Mouse (Mus musculus) mesoderm, embryonic 11.5 days (tissue): Measurements from ENCODE around the gene Ccnb1.
"Not testable (repeated sequence)": the region's sequence is repeated elsewhere in the genome, so short reads cannot be mapped to it uniquely, and the experiment has no call there.

Source experiments
- DNase-seq: peaks from one replicate; pipeline ENCODE4 v3.0.0-alpha.2; 2012; ENCODE audit warnings: low read depth, low spot score

Gene Ccnb1

GRCm38 (mm10) chr13:100775252-100776055, 10.9 kb downstream of the Ccnb1 start, which contains the start of gene Cenph:
Cenph (minus strand) TSS chr13:100775899.
- peak; percentile 91 for DNase-seq

- DNase-seq = no peak
These were observed 11.7 kb downstream of the Ccnb1 start for GRCm38 (mm10) chr13:100774704-100775103.

GRCm38 (mm10) chr13:100755329-100755728, 31.0 kb downstream of the Ccnb1 start:
- no peak for DNase-seq

GRCm38 (mm10) chr13:100754186-100754585, 32.2 kb downstream of the Ccnb1 start:
- no peak for DNase-seq

GRCm38 (mm10) chr13:100753011-100753410, 33.4 kb downstream of the Ccnb1 start:
- DNase-seq = no peak

- no peak for DNase-seq
These were observed 33.8 kb downstream of the Ccnb1 start for GRCm38 (mm10) chr13:100752529-100752928.

- DNase-seq = no peak
These were observed 35.0 kb downstream of the Ccnb1 start for GRCm38 (mm10) chr13:100751402-100751801.

GRCm38 (mm10) chr13:100750799-100751198, 35.6 kb downstream of the Ccnb1 start:
- no peak for DNase-seq

GRCm38 (mm10) chr13:100748638-100749037, 37.7 kb downstream of the Ccnb1 start:
- DNase-seq = no peak

- DNase-seq = no peak
These were observed 40.3 kb downstream of the Ccnb1 start for GRCm38 (mm10) chr13:100746090-100746489.

- DNase-seq = peak; percentile 94
These were observed 42.2 kb downstream of the Ccnb1 start, which contains the start of gene Mrps36 for GRCm38 (mm10) chr13:100744036-100744744. Mrps36 (minus strand) TSS chr13:100744659.

- no peak for DNase-seq
These were observed 42.9 kb downstream of the Ccnb1 start for GRCm38 (mm10) chr13:100743346-100744035.

- DNase-seq = no peak
These were observed 43.5 kb downstream of the Ccnb1 start for GRCm38 (mm10) chr13:100742831-100743230.

- DNase-seq = no peak
These were observed 53.6 kb downstream of the Ccnb1 start for GRCm38 (mm10) chr13:100732756-100733155.

- DNase-seq = not testable (repeated sequence)
These were observed 54.8 kb downstream of the Ccnb1 start for GRCm38 (mm10) chr13:100731462-100732046.

GRCm38 (mm10) chr13:100730861-100731176, 55.6 kb downstream of the Ccnb1 start, which contains the start of gene Cdk7:
Cdk7 (minus strand) TSS chr13:100730939.
- DNase-seq = peak; percentile 98

- DNase-seq = no peak
These were observed 56.1 kb downstream of the Ccnb1 start for GRCm38 (mm10) chr13:100730153-100730860.
